Mouse (Mus musculus) A20 (cell line): ENCODE measurements around the gene Crygb.

Experiments
- DNase-seq: peaks from one replicate; pipeline ENCODE4 v3.0.0-alpha.2; 2011; ENCODE audit warnings: low read depth, low spot score

The Crygb gene

DNA sequence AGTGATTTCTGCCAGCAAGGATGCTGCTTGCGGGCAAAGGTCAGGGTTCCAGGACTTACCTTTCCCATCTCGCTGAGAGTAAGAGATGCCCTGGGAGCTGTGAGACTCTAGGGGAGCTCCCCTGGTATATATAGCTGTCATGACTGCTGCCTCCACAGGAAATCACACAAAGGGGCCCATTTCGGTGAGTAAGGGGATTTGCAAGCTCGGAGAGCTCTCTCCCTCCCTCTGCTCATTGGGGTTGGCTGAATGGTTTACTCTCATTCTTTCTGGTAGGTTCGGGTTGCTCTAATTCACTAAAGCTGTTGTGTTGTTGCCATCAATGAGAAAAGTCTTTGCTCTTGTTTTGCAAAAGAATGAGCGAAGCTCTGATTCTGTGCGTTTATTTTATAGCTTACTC, at the start of gene Crygb:
Gene Crygb, minus strand, starts transcription at position 101 of the 400 bp plus-strand sequence.
- no peak for DNase-seq

DNA sequence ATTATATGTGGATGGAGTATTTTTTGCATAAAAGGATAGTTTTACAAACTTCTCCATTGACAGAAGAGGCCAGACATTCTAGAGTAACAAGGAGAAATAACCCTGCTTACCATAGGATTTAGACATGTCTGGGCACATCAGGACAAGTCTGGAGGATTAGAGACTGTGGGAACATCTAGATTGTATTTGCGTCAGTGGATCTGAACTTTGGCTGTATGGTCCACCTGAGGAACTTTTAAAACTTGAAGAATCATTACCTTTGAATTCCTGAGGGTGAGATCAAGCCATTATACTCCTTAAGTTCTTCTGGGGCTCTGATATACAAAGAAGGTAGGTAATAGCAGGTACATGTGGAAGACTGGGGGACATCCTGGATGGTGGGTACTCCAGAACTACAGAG, 49.6 kb upstream of the Crygb start:
- no peak for DNase-seq

DNA sequence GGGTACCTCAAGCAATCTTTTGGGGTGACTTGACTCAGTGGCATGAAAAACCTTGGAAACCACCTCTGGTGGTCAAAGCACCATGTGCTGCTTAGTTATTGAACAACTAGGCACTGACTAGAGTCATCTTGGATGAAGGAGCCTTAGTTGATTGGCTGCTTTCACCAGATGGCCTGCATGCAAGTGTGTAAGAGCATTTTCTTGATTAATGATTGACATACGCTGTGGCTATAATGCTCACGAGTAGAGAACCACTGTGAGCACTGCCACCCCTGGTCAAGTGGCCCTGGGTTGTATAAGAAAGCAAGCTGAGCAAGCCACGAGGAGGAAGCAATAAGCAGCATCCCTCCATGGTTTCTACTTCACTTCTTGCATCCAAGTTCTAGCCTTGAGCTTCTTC, 48.1 kb upstream of the Crygb start:
- DNase-seq: no peak

DNA sequence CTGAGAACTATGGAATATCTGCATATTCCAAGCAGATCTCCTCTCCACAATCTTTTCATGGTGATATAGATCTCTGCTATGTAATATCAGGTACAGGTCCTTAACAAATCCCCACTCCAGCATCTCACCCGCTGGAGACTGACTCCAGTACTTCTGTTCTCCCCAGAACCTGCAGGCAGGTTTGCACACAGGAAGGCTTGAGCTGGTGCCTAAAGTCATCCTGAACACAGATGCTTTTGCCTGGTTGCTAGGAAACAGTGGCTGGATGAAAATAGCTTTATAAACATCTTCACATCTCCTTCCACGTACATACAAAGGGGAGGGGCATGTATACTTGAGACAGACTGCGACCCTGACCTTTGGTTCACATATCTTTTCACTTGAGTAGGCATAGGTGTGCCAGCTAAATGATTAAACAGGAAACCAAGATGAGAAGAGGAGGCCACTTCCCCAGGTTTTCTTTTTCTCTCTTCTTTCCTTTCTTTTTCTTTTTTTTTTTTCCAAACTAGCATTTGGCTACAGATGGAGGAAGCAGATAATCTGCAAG, 47.6 kb upstream of the Crygb start:
- DNase-seq: no peak

DNA sequence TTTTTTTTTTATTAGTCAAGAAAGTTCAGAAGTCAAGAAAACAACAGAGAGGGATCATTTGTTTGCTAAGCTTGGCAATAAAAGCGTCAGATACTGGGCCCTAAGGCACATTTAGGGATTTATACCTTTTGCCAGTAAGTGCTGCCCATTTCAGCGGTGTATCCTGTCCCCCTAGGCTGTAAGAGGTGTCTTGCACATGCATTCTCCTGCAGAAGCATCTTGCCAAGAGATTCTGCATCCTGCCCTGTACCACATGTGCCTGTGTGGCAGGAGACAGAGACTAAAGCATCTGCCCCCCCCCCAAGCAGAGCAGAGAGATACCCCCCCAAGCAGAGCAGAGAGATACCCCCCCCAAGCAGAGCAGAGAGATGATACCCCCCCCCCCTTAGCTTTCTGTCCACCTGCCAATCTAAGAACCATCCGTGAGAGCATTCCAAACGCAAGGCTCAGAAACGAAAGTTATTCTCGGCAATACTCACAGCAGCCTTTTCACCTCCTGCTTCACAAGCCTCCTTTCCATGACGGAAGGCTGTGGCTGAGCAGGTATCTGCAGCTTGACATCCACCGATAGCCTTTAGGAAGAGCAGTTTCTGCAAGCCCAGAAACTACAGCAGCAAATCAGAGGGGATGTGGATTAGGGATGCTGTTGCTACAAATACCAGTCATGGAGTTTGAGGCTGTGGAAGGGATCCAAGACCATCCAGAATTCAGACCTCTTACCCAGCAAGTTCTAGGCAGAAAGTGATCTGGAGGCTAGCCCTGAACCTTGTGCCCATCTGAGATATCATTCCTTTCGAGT, 40.7 kb upstream of the Crygb start, which contains the start of gene D630023F18Rik:
Gene D630023F18Rik, minus strand, starts transcription at position 641 of the 799 bp plus-strand sequence.
- DNase-seq: no peak

DNA sequence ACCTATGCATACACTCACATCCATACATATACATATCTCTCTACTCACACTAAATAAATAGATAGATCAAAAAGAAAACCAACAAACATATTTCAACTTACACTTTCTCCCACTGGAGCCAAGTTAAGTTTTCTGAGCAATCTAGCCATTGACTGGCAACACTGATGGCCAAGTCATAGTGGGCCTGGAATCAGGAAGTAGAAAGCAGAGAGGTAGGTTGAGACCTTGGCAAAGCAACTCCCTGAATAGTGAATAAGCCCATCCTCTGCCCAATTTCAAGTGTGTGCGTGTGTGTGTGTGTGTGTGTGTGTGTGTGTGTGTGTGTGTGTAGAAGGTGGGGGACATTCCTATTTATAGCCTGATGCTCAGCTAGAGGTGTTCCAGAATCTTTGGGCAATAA, 37.4 kb upstream of the Crygb start, which contains the start of gene Gm28845:
Gene Gm28845, minus strand, starts transcription at position 121 of the 400 bp plus-strand sequence.
- peak; percentile 54 for DNase-seq

DNA sequence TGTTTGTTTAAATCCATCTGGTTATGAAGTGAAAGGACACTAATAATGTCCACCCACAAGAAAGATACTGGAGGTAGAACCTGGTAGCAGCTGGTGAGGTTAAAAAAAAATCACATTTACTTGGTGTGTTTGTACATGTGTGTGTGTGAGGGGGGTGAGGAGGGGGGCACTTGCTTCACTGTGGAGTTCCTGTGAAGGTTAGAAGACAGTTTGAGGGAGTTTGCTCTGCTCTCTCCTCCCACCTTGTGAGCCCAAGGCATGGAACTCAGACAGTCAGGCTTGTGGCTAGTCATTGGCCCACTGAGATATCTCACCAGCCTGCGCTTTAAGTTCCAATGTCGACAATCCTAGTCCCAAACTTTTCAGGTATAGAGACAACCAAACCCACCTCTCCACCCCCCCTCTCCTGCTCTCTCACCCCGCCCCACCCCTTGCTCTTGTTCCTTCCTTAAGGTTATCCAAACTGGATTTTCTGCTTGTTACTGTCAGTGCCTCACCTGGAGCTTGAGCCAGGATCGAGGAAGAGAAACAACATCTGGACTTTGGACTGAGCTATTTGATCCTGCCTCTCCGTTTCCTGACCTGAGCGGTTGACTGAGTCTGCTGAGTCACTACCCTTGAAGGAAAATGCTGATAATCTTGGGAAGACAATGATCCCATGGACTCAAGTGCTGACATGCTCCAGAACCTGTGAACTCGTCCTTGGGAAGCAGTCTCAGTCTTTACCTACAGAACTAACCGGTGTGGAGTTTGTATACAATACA, 36.2 kb upstream of the Crygb start:
- no peak for DNase-seq

DNA sequence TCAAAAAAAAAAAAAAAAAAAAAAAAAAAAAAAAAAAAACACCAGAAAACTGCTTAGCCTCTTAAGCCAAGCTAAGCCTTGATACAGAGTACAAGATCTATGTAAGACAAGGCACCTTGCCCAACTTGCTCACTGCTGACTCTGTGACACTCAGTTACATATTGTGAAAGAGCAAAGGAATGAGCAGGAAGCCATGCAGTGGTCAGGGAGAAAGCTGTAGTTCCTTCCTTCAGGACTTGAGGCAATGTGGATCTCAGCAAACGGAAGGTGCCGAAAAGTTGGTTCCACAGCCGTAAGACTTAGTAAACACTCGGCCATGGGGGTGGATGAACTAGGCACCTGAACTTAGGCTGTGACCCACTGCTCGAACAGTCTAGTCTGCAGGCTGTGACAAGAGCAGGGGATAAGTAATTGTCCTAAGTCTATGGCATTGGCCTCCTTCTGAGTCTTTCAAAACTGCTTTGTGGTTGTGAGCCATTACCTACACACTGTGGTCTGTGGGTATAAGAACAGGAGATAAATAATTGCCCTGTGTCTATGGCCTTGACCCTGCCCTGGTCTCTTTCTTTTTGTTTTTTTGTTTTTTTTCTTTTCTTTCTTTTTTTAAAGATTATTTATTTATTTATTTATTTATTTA, 31.6 kb upstream of the Crygb start:
- peak; percentile 46 for DNase-seq

DNA sequence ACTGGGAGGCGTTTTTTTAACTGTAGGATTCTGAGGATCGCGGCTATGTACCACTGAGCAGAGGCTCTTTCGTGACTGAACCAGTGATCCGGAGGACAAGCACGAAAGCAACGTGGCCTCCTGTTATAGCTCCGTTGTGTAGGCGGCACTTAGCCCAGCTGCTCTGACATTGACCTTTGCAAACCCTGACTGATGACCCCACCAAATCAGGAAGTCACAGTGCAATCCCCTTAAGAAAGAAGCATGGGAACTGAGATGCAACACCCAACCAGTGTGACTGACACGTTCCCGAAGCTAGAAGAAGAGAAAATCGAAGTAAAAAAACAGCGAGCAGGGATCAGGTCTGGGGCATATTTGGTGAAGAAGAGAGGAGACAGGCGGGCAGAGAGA, 30.7 kb upstream of the Crygb start:
- peak; percentile 82 for DNase-seq

DNA sequence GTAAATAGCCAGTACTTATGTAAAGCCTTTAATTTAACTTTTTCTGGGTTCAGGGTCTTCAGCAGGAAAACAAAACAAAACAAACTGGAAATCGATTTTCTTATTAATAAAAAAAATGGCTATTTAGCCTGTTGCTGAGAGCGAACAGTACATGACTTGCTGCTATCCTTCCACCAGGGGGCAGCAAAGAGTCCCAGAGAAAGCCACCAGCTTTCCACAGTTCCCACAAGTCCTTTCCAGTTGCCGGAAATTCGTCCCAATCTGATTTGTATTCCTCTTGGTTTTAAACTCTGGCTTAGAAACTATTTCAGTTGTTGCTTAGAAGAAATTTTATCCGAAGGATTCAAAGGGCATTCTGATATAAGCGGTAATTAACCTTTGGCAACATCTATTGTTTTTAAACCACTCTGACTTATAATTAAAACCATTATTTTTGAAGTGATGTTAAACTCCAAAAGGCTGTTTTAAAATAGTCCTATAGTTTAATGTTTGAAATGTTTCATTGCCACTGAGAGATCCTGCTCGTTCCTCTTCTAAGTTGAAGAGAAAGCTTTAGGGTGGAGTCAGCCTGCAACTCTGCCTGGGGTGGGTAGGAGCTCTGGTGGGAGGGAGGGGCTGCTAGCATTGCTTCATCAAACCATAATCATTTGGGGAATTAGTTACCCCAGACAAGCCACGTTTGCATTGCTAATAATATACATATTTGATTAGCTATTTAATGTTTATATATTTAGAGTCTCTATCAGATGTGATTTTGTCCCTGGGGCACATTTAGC, 30.1 kb upstream of the Crygb start:
- DNase-seq: peak; percentile 82

DNA sequence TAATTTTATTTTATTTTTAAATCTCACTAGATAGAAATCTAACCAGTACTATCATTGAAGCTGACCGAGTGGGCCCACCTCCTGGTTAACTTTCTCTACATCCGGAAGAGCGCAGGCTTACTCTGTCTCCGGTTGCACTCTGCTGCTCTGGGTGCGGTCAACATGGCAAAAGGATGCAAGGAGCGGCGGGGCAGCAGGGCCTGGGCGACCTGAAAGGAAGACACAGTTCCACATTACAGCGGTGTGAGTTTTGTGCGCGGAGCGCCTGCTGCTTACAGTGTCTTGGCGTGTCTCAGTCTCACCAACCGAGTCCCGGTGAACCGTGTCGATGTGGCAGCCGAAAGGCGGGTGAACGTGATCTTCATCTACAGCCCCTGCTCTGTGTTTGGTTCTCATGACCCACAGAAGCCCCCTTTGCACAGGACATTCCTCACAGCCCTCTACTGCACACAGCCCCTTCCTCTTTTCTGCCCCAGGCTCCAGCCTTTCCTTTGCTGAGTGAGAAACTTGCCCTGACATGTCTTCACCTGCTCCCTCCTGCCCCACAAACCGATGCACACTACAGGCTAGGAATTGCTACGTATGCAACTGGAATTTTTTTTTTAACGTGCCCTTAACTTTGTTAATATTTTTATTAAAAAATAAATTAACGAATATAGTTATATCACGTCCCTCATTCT, 27.8 kb upstream of the Crygb start:
- DNase-seq: no peak

DNA sequence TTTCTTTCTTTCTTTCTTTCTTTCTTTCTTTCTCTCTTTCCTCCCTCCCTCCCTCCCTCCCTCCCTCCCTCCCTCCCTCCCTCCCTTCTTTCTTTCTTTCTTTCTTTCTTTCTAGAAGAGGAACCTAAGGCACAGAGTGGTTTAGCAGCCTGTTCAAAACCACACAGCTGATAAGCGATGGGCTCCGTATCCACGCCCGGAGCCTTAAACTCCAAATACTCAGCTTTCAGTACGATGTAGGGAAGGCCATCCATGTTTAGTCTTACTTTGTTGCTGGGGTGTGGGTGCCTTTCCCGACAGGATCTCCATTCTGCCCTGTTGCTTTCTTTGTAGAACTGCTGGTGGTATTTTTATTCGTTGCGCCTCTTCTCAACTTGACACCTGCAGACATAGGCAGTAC, 27.1 kb upstream of the Crygb start:
- no peak for DNase-seq

DNA sequence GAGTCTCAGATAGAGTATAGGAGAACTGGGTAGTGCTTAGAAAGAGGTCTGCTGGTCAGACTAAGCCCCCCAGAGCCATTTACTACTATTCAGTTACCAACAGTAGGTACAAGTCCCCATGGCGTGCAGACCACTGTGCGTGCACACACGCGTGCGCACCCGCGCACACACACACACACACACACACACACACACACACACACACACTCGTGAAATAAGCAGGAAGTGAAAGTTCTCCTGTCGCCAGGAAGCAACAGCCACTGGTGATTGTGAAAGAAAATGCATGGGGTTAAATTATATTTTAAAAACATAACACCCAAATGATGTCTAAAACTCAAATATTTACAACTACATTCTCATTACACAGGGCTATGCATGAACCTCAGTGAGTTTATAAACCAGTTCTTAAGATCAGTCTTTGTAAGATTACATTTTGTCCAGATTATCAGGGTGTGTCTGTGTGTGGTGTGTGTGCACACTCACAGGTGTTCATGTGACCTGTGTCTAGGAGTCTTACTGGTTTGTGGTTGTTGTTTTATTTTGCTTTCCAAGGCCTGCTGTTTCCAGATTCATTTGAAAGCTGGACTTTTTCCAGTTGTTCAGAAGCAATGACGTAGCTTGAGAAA, 25.7 kb upstream of the Crygb start:
- DNase-seq: peak; percentile 35

DNA sequence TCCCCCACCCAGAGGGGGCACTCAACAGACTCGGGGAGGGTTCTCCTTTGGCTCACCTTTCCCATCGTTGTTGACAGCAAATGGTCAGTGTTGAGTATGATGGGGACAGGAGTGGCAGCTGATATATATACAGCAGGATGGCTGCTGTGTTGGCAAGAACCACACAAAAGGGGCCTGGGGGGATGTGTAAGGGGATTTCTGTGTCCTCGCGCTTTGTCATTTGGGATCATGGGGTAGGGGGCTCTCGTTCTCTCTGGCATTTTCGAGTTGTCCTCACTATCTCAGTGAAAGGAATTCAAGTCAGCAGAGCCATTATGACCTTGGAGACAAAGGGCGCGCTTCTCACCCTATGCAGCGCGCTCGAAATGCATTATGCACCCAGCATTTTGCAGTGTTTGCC, 21.2 kb upstream of the Crygb start, which contains the start of gene Cryga:
Gene Cryga, minus strand, starts transcription at position 101 of the 400 bp plus-strand sequence.
- no peak for DNase-seq

DNA sequence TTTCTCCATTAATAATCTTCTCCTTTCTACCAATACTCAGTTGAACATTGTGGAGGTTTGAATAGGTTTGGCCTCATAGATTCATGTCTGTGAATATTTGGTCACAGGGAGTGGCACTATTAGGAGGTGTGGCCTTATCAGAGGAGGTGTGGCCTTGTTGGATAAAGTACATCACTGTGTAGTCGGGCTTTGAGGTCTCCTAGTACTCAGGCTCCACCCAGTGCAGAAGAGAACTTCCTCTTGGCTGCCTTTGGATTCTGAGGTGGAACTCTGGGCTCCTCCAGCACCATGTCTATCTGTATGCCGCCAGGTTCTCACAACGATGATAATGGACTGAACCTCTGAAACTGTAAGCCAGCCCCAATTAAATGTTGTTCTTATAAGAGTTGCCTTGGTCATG, 14.9 kb upstream of the Crygb start:
- no peak for DNase-seq

DNA sequence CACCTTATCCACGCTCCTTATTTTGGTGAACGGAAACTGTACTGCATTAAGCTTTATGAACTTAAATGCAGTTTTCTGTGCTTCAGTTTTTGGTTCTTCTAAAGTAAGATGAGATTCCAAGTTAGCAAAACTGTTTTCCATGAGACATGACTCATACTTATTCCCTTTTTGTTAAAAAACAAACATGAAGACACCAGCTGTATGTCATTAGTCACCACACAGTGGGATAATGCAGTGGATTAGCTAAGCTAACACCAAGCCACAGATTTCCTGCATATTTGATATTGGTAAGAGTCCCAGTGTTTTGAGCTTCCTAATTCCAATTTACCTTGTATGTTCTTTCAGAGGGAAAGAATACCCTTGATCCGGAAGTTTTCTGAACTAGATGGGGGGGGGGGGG, 9.5 kb upstream of the Crygb start:
- DNase-seq: no peak

DNA sequence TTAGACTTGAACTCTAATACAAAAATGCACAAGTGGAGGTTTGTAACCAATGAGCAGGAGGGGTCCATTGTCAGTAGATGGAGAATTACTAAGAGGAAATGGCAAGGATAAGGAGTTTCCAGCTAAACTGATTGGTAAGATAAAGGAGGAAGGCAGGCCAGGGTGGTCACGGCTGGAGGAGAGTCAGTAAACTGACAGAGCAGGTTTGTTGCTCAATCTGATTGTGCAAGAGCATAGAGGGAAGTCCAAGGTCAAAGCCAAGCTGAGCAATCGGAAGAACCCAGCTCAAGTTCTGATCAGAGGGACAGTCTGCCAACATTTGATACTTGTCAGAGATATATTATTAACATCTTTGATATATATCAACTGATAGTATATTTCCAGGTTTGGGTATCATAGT, 8.3 kb upstream of the Crygb start:
- no peak for DNase-seq

DNA sequence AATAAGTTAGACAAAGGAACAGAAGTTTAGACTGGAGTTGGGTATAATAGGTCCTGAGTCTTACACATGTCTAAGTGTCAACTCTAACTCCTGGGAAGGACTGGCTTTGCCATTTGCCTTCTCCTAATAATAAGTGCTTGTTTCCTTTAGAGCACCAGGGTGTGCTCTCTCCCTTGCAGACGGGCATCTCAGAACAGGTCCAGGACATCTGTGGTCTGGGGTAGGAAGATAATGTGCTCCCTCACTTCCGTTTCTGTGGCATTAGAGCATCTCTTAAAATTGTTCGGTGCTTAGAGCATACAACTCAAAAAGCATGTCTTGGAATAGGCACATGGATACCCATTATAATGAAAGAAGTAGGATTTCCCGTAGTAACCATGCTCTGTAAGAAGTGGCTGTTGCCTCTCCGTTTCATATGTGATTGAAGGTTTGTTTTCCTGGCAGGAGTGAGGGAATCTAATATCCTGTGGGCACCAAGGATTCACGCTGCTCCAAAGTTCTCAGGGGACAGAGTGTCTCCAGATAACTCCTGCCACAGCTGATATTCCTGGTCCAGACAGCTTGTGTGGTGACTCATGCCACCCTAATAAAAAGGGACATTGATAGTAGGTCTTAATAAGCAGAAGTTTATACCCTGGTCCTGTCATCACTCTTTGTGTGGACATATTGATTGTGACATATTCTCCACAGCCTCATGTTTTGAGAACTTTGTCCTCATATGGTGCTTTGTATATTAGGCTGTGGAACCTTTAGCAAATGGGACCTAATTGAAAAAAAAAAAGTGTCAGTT, 6.7 kb upstream of the Crygb start:
- DNase-seq: no peak

DNA sequence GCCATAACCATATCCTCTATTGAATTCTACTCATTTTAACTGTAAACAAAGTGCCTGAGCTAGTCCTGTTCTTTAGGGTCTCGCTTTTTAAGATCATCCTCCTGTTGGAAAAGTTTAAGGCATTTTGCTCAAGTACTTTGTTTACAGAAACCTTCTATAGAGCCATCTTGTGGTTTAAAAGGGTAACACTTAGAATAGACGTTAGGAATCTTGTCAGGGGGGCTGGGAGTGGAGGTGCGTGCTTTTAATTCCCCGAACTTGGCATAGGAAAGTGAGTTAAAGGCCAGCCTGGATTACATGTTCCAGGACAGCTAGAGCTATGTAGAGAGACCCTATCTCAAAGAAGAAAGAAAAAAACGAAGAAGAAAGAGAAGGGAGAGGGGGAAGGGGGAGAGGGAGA, 6.5 kb downstream of the Crygb start:
- DNase-seq: no peak
